Mouse (Mus musculus) kidney, adult 8-10 months (tissue): ENCODE measurements around the gene Mkln1.
"Not testable (repeated sequence)": the region's sequence is repeated elsewhere in the genome, so short reads cannot be mapped to it uniquely, and the experiment has no call there.

Experiments
- DNase-seq, 2 experiments: peaks; one replicate each; pipeline ENCODE4 v3.0.0; 2022

The Mkln1 gene

DNA sequence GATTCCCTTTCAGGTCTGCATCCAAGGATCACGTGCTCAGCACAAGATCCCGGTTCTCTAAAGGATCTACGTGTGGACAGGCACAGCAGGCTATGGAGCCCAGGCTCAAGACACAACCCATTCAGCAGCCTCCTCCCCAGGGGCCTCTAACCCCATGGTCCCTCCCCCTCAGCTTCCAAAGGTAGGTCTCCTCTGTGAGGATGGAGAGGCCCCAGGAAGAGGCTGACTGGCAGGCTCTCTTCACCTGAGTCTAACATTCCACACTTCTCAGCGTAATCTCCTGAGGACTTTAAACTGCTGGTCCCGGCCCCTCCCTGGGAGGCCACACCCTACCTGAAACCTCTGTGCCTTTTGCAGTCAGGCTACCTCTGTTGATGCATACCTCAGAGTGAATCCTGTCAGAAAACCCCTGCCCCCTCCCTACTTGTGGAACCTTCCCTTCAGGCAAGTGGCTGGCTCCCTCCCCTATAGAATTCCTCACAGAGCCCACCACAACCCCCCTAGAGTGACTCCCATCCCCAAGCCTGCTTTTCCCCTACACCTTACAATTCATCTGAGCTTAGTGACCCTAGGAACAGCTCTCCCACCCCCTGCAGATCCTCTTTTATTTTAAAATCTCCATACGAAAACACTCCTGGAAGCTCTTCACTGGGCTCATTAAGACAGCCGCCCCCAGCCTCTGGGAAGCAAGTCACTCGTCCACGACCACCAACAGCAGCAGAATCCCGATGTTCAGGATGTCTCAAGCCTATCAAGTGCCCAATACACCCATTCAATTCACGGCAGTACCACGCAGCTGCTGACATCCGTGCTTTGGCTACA is 161.8 kb downstream of the Mkln1 start:
- DNase-seq = no peak

DNA sequence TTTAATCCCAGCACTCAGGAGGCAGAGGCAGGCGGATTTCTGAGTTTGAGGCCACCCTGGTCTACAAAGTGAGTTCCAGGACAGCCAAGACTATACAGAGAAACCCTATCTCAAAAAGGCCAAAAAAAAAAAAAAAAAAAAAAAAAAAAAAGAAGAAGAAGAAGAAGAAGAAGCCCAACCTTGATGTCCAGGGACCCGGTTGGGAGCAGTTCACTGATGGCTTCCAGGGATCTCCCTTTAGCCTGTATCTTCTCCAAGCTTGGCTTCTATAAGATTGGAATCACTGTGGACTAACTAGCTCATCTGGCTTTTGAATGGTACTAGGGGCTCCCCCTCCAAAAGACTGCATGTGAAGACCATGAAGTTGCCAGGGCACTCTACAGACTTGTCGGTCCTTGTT is 163.4 kb downstream of the Mkln1 start:
- DNase-seq = not testable (repeated sequence)

DNA sequence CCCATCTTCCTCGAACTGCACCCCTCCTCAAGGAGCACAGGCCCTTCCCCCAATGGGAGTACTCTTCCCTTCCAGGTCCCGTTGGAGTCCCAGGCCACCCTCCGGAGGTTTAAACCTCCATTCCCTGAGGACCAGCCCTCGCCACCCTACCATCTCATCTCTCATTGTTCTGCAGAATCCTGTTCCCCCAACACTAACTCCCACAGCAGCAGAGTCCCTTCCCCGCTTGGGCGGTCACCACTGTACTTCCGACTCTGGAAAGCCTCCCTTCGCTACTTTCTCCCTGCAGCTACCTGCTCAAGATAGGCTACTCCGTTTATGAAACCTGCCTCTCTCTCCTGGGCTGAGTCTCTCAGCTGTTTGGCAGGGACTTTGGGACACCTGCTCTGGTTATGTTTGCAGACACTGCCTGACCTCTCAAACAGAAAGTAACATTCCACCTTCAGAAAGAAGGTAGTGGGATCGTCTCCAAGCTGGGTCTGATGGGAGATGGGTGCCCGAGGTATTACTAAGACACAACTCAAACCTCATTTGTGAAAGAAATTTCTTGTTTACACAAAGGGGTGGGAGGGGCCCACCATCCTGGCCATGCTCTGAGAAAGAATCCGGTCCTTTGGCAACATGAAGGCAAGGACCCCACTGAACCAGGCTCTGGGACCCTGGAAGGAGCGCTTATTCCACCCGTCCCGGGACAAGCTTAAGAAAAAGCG is 164.0 kb downstream of the Mkln1 start:
- no peak for DNase-seq

DNA sequence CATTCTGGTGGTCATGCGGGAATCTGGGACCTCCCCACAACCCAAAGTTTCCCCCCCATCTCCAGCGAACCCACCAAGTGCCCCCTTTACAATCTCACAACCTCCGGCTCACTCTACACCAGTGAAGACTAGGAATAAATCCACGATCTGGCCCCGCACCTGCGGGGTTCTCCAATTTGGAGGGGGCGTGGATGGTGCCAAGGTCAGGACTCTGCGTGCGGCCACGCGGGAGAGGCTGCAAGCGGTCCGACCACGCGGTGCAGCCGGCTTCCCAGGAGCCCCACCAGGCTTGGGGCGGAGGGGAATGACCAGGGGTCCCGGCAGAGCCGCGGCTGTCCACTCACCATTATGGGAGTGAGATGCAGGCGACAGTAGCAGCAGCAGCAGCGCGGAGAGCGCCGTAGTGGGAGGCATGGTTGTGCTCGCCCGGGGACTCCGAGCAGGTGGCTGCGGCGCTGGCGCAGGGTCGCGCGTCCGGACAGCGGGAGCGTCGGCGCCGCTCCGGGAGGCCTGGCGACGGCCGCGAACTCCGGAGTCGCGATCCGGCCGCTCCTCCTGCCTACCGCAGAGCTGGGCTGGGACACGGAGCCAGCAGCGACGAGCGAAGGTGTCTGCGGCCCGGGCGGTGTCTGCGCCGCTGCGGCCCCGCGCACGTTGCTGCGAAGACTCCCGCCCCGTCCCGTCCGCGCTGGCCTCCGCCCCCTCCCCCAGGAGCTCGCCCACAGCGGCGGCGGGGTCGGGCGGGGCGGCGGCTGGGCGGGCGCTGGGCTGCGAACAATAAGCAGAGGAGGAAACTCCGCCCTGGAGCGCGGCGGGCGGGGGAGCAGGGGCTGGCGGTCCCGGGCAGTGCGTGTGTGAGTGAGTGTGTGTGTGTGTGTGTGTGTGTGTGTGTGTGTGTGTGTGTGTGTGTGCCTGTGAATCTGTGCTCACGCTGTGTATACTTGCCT is 165.0 kb downstream of the Mkln1 start, which contains the start of gene Podxl:
Gene Podxl (minus strand): TSS at position 747 of the 947 bp plus-strand sequence.
- peak; percentile 66 to 72 for DNase-seq

DNA sequence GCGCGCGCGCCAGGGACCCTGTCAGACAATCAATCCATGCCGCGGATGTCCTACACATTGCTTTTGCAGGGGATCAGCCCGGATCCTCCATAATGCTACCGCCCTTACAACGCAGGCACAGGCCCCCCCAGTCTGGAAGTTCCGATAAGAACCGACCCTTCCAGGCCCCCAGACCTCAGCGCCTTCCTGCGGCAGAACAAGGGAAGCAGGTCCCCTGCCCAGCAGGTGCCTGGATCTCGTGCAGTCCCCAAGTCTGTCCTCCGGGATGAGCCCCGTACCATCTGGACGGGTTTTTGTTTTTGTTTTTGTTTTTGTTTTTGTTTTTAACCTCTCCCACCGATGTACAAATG is 165.6 kb downstream of the Mkln1 start:
- no peak for DNase-seq

DNA sequence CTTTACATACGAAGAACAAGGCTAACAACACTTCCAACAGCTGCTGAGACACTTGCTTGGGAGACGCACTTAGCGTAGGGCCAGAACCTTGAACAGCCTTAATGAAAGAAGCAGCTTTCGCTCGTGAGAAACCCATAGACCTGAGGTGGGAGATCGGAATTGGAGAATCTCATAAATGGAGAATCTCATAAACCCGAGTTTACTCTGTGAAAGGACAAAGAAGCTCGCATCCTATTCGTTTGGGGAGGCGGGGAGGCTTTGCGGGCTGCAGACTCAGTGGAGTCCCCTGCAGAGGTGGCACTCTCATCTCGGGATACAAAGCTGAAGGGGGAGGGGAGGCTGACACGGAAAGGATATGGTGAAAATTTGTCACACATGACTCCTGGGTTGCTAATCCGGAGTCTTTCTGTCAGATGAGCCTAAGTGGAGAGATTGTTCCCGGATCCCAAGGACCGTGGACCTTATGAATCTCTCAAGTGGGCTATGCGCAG is 166.4 kb downstream of the Mkln1 start:
- no peak for DNase-seq
